Mouse (Mus musculus): ENCODE measurements around the gene Tenm4.

The Tenm4 gene

DNA sequence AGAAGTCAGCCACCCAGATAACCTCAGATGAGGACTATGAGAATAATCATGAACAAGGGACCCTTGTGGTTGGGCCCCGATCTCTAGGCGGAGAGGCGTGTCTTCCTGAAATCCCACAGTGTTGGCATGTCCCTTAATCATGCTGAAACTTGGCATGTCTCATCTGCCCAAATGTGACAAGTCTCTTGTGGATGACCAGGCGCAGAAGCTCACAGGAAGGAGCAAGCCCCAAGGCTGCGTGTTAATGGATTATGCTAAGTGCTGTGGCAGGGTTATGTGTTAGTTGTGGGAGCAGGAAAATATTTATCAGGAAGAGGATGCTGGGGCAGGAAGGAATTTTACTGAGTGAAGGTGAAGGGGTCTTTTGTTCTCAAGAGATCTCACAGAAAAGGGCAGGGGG, 642.0 kb downstream of the Tenm4 start:
- DNase-seq (ENCODE audit: low spot score), result no peak

DNA sequence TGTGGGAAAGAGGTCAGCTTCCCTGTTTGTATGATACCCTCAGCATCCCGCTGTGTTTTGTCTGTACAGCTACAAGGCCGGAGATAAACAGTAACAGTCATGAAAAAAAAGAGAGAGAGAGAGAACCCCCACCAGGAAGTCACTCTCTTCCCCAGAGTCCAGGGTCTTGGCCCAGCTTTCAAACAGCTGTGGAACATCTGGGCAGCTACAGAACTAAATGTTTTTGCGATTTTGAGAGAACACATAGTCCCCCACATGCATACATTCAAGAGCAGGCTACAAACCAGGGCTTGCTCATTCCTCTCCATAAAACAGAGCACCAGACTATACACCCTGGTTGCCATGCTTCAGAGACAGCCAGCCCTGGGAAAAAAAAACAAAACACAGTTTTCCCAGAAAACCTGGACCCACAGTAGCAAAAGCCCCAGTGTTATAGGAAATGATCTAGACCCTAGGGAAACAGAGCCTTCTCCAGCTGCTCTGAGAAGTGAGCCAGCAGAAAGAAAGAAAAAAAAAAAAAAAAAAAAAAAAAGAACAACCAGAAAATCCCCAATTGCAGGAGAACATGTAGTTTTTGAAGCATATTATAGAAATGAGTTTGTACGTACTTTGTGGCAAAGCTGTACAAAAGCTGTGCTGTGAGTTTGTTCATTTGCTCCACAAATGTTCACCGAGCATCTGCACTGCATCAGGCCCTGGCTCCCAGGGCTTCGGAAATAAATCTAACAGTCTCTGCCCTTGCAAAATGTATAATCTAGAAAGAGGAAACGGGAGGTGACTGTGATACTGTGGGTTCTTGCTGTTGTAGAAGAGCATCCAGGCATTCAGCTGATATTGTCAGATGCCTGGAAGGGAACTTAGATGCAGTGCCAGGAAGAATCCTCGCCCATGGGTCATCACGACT, 642.7 kb downstream of the Tenm4 start:
- DNase-seq (ENCODE audit: low spot score), result peak; percentile 10

DNA sequence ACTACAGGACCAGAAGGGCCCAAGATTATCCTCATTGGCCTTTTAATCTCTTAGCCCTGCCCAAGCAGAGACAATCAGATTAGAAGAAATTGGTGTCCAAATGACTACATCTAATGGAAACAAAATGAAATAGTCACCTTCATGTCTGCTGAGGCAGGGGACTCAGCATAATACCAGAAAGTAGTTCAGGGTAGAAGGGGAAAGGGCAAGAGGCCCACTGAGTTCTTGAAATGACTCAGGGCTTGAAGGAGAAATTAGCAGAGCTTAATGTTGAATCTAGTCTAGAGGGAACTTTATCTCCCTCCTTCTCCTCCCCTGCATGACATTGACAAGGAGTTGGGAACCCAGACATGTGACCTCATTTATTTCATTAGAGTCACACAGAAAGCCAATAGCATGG, 643.5 kb downstream of the Tenm4 start:
- no peak for DNase-seq (ENCODE audit: low spot score)

DNA sequence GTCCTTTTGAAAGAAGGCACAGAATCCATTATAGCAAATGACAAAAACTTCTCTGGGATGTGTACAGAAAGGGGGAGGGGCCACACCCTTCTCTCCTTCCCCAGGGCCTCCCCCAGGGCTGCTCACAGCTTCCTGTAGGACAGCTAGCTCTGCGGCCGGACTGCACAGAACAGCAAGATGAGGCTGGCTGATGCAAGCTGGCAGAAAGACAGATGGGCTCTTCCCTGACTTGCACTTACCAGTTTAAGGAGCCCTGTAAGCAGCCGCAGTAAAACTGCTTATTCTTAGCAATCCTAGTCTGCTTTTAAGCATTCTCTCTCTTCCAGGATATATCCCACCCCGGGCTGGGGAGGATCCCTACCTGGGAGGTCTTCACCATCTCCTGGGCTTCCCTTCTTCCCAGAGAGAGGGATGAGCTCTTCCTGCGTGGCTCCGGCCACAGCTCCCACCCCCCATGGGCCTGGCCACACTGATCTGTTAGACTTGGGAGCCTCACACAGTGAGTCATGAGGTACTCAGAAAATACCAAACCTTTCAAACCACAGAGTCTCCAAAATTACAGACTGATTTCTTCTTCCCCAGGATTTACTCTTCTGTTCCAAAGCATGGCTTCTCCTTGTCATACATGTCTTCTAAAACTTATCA, 646.1 kb downstream of the Tenm4 start:
- peak; percentile 53 for DNase-seq (ENCODE audit: low spot score)

DNA sequence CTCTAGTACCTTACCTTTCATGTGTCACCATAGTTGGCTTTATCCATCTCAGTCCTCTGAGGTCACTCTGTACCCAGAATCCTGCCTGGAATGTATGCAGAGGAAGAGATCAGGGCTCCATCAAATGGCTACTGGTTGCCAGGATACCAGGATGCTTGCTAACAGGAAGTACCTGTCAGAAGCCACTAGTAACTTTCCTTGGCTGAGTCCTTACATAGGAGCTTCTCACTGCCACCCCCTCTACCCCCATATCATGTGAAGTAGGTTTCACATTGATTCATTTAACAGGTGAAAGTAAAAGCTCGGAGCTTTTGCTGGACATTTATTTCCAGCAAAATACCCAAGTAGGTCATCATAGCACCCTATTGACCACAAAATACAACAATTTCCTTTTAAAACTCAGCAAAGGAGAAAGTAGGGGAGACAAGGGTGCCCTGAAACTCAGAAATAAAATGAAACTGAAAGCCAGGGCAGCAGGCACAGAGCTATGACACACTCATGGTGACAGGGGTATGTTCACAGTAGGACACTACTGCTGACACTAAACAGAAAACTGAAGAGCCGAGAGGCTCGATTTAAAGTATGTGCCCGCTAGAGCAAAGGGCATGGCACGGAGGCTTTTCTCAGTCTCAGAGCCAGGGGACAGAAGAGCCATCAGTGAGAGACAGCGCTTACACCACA, 647.3 kb downstream of the Tenm4 start:
- no peak for DNase-seq (ENCODE audit: low spot score)

DNA sequence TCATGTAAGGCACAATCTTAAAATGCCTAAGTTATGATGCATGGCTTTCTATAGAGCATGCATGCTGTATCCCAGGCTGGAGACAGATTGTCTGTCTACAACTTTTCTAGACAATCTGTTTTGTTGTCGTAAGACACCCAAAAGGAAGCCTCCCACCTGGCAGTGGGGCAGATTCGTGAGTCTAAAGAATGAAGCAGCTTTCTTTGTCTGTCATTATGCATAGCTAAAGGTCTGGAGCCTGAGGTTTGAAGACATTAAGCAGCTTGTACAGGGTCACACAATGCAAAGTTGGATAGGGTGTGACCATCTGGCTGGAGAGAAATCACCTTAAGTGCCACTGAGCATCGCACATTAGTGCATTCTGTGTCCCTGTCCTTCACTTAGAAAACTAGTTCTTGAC, 648.5 kb downstream of the Tenm4 start:
- no peak for DNase-seq (ENCODE audit: low spot score)

DNA sequence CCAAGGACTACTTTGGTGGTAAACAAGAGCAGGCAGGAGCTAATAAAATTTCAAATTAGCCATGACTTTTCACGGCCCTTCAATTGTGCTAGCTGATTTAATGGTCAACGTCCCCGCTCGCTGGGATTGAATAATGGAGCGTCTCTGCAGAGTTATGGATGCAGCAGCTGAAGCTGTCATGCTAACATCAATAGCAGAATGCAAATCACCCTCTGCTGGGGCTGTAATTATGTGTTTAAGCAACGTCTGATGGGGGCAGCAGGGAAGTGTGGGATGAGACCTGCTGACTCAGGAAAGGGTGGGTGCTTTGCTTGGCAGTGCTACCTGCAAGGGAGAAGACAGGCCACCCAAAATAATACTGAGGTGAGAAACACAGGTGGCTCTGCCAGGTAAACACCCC, 649.3 kb downstream of the Tenm4 start:
- no peak for DNase-seq (ENCODE audit: low spot score)

DNA sequence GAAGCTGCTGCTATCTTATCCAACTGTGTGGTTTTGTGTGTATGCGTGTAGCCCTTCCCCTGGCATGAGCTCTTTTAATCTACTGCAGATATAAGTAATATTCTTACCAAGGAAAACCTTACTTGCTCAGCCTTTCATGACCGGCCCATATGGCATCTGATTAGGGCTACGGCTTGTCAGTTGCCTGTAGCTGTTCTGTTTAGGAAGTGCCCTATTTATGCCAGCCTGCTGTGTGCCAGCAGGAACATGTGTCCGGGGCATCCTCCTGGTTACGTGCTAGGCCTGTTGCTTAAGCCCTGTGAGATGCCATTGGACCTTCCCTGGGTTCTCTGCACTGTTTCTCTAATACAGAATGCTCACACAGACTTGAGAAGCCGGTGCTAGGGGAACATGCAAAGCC, 655.1 kb downstream of the Tenm4 start:
- DNase-seq (ENCODE audit: low spot score), result no peak

DNA sequence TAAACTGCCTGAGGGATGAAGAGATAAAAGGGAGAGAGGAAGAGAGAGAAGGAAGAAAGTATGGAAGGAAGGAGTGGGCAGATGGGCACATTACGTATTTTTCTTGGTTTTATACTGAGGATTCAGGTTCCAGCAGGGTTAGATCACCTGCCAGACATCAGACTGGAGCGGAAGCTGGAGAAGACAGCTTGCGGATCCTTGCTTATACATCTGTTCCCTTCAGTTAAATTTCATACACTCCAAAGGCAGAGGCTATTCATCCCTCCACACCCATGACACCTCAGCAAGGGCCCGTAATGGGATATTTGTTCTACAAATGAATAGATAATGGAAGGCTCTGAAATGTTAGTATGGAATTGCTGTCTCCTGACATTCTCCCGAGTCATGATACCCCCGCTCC, 655.6 kb downstream of the Tenm4 start:
- DNase-seq (ENCODE audit: low spot score), result no peak

DNA sequence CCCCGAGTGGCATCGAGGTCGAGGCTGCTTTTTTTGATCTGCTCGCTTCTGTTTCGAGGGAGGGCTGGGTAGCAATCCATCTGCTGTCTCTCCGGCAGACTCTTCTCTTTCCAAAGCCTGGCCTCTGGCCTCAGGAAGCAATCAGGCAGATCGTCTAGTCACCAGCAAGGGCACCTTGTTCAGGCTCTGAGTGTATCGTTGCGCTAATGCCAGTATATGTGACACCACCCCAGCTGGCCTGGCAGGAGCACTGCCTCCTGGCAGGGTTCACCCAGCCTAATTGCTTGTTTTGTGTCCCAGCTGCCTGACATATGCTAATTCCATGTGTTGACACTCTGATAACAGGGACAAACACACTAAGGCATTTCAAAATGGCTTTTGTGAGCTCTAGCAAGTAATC, 661.5 kb downstream of the Tenm4 start:
- peak; percentile 29 for DNase-seq (ENCODE audit: low spot score)

DNA sequence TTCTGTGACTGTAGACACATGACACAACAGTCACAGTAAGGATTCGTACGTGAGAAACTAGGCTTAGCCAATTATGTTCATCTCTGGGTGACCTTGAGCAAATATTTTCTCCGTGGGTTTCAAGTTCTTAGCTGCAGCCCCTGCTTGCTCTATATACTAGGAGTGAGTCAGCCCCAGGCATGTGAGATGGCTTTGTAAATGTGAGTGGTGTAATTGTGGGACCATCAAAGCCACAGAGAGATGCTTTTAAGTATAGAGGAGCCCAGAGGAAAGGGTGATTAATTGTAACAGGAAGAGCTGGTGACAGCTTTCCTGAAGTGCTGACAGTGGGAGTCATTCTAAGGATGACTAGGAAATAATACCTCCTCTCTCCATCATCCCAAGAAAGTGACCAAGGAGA, 662.0 kb downstream of the Tenm4 start:
- DNase-seq (ENCODE audit: low spot score), result no peak

DNA sequence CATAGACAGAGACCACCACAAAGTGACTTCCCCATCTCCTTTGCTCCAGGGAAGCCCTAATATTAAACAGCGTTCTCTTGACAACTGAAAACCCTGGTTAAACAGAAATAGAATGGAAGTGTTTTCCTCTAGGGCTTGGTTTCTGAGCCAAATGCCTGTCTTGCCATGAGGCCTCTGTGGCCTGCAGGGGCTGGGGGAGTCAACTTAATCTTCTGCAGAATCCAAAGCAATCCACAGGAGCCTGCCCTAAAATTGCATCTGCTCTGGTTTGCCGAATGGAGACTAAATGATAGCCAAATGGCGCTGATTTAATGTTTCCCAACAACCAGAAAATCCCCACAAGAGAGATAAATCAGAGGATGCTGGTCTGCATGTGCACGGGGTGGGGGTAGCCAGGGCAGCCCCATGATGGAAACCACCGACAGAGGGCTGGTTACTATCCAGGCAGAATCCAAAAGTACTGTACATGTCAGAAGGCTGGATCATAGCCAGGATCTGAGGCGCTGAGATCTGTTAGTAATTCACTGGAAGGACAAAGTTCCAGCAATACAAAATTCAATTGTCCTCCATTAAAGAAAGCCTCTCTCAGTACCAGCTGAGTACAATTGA, 663.7 kb downstream of the Tenm4 start:
- peak; percentile 31 for DNase-seq (ENCODE audit: low spot score)

DNA sequence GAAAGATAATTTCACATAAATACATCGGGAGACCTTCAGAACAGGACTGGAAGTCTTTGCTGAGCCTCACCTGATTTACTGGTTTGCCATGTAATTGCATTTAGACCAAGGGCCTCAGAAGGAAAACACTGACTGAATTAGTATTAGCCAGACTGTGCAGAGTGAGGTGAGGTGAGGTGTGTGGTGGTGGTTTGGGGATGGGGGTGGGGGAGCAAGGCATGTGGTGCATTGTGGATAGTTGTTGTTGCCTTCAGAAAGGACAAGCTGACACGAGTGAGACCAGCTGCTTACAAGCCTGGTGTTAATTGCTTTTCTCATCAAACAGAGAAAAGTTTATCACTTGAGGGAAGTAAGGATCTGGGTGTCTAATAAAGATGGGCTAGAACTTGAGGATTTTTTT, 664.3 kb downstream of the Tenm4 start:
- no peak for DNase-seq (ENCODE audit: low spot score)

DNA sequence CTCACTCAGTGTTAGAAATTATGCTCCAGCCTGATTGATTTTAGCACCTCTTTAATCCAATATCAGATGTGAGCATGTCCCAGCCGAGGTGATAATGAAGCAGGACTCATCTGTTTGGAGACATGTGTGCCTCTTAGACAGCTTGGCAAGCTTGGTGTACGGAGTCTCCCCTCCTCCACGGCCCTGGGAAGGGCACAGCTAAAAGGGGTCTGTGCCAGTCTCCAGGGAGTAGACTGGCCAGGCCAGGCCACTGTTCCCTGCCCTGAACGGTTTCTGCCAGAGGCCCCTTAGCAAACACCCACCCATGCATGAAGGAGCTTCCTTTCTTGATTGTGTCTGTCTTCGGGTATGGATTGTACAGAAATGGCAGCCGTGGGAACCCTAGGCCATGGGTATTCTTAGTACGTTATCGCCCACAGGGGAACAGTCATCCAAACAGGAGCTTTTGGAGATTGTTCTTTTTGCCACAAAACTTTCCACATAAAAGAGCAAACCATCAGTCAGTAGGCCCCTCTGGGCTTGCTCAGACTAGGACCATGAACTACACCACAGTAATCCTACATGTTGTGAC, 667.3 kb downstream of the Tenm4 start:
- DNase-seq (ENCODE audit: low spot score), result no peak

DNA sequence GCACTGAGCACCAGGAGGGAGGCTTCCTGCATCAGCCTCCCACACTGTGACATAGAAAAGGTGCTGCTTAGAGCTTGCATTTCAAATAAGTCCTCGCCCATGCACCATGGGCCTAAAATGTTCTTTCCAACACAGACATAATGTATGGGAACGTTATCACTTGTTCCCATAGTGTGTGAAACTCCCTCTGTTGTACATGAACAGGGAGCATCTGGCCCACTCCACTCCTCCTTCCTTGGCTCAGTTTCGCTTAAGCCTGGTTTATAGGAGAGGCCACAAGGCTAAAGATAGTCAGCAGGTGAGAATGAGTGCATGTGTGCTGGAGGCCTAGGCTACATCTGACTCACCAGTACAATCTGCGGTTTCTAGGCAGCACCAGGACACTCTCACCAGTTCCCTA, 667.9 kb downstream of the Tenm4 start:
- DNase-seq (ENCODE audit: low spot score), result no peak

DNA sequence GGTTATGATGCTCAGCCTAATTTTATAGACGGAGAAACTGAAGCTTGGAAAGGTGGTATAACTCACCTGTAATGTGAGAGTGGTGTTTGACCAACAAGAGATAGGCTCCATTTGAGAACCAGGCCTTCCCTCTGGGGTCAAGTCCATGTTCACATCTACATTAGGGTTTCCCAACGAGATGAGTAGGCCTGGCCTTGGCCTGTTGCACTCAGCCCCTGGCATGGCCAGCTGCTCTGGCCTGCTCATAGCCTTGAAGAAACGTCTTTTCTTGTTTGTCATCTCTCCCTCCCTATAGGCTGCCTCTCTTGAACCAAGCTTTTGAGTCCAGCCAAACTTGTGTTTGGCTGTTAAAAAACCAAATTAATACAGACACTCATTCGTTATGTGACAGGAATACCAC, 668.5 kb downstream of the Tenm4 start:
- no peak for DNase-seq (ENCODE audit: low spot score)

DNA sequence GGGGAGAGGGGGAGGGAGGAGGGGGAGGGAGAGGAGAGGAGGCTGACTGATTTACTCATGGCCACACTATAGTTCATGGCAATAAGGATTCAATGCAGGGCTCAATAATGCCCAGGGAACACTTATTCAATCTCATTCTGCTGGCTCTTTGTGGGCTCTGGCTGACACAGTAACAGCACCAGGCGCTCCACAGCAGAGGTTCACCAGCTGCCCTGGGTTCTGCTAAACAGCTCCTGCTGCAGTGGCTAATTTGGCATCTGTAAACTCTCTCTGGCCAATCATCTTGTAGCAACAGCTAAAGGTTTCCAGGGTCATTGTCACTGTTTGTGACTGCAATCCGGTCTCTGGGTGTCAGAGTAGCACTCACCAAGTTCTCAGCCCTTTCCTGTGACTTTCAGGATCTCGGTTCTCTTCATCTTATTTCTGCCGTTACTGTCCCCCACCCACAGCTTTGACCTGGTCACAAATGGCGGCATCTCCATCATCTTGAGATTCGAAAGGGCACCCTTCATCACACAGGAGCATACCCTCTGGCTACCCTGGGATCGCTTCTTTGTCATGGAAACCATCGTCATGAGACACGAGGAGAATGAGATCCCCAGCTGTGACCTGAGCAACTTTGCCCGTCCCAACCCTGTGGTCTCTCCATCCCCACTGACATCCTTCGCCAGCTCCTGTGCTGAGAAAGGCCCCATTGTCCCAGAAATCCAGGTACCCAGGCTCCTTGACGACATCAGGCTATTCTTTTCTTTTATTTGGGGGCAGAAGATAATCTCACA, 671.6 kb downstream of the Tenm4 start:
- no peak for DNase-seq (ENCODE audit: low spot score)

DNA sequence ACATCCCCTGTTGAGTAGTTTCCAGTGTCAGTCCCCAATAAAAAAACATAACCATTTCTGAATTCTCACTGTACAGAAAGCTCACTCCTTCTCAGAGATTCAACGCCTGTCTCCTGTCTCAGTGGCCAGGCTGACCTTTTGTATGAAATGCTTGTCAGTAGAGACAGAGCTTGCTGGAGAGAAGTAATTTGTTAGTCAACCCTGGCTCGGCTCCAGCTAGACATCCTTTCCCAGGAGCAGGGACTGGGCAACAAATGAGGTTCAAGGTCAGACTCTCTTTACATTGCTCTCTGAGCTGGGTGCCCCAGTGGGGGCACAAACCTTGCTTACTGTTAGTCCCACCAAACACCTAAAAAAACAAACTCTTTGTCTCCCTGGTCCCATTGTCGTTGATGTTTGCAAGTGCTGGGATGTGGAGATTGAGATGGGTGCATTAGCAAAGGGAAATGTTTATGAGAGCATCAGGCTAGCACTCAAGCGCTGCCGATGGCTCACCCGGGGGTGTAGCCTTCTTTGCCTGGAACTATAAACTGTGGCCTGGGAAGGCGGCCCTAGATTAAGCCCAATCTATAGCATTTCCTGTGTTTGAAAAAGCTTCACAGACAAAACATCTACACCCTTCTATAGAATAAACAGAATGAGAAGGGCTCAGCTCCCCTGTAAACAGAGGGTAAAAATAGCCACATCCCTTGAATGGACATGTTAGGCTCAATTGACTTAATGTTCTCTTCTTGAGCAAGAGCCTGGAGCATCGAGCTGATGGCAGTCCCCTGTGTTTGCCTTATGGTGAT, 673.3 kb downstream of the Tenm4 start:
- peak; percentile 35 for DNase-seq (ENCODE audit: low spot score)

DNA sequence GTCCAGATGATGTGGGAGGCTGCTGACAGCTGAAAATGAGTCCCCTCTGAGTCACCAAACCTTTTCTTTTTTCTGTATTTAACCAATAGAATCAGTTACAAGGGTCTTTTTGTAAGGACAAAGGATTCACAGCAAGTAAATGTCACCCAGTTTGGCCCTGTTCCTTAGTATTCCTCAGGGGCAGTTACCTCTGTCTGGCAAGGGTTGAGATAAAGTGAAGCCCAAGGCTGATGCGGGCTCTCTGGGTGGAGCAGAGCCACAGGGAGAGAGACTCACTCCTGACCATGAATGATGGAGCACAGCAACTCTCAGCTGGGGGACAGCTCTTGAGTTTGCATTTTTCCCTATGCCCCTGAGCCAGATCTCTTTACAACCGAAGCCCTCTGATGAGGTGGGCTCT, 681.7 kb downstream of the Tenm4 start:
- no peak for DNase-seq (ENCODE audit: low spot score)

DNA sequence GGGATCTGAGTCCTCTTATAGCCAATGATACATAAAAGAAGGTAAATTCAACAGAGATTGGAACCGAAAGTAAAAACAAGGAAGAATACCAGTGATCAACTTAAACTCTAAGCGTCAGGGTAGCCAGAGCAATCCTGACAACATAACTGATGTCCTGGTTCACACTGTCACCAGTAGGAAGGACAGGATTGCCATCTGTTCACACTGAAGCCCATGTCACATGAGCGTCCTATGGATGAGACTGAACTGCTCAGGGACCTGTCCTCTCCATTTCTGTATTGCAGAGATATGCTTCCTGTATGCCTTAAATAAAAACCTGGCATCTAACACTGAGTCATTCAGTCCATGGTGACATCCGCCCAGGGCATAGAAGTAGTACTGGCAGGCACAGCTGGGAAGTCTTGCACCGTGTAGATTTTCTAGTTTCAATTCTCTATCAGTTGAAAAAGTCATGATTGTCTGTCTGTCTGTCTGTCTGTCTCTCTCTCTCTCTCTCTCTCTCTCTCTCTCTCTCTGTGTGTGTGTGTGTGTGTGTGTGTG, 684.9 kb downstream of the Tenm4 start:
- no peak for DNase-seq (ENCODE audit: low spot score)

Data from adipocyte (in vitro differentiated cells).